Mouse (Mus musculus): Measurements from ENCODE around the gene Casp8. TPM values are rescaled to one million over a fixed set of nuclear protein-coding genes. Genes with fewer than 3 reads are reported as not detected.
"Not testable (repeated sequence)": the region's sequence is repeated elsewhere in the genome, so short reads cannot be mapped to it uniquely, and the experiment has no call there.

Casp8 gene
- polyA plus RNA-seq, 1 experiment from 2014 or later, result 15.5 TPM

GRCm38 (mm10) chr1:58801558-58802285, 6.5 kb downstream of the Casp8 start:
- WGBS, result 91% methylated on average over 8 of the region's 8 CpGs
- no peak for ATAC-seq (replicated peaks; ENCODE audit: insufficient number of reproducible peaks, low FRiP score, low TSS enrichment, low read depth)
- no peaks in the 10 kb centered on the region for H3K4me1 ChIP-seq (ENCODE audit: control insufficient read depth, insufficient read depth, low read length)
- no peaks in the 10 kb centered on the region for H3K36me3 ChIP-seq (replicated peaks; ENCODE audit: control insufficient read depth, insufficient read depth, low read depth, low read length)
- no peaks in the 10 kb centered on the region for H3K27me3 ChIP-seq (ENCODE audit: control insufficient read depth, insufficient read depth, low read length)
- no peak overlapping the region for H3K27ac ChIP-seq (replicated peaks; ENCODE audit: low read depth, low read length)
- no peak for DNase-seq (ENCODE audit: low spot score)
- H3K4me3 ChIP-seq (ENCODE audit: low read depth, low read length), result no peak overlapping the region
- H3K9me3 ChIP-seq (replicated peaks; ENCODE audit: control insufficient read depth, low read length), result no peaks in the 10 kb centered on the region
- no peak overlapping the region for H3K4me2 ChIP-seq (ENCODE audit: low read depth, low read length)
- H3K9ac ChIP-seq (replicated peaks; ENCODE audit: low read length), result no peak overlapping the region

- H3K27ac ChIP-seq (replicated peaks; ENCODE audit: low read depth, low read length), result no peak overlapping the region
- ATAC-seq (replicated peaks; ENCODE audit: insufficient number of reproducible peaks, low FRiP score, low TSS enrichment, low read depth), result no peak
Observed at GRCm38 (mm10) chr1:58802322-58803273, 7.4 kb downstream of the Casp8 start.

GRCm38 (mm10) chr1:58803531-58803930, 8.4 kb downstream of the Casp8 start:
- H3K9ac ChIP-seq (replicated peaks; ENCODE audit: low read length), result no peak overlapping the region
- H3K27ac ChIP-seq (replicated peaks; ENCODE audit: low read depth, low read length), result no peak overlapping the region
- no peak overlapping the region for H3K4me3 ChIP-seq (ENCODE audit: low read depth, low read length)
- no peak for ATAC-seq (replicated peaks; ENCODE audit: insufficient number of reproducible peaks, low FRiP score, low TSS enrichment, low read depth)
- H3K27me3 ChIP-seq (ENCODE audit: control insufficient read depth, insufficient read depth, low read length), result no peaks in the 10 kb centered on the region
- no peaks in the 10 kb centered on the region for H3K4me1 ChIP-seq (ENCODE audit: control insufficient read depth, insufficient read depth, low read length)
- H3K9me3 ChIP-seq (replicated peaks; ENCODE audit: control insufficient read depth, low read length), result no peaks in the 10 kb centered on the region
- 89% methylated on average over 6 of the region's 6 CpGs for WGBS
- no peaks in the 10 kb centered on the region for H3K36me3 ChIP-seq (replicated peaks; ENCODE audit: control insufficient read depth, insufficient read depth, low read depth, low read length)
- DNase-seq (ENCODE audit: low spot score), result no peak
- H3K4me2 ChIP-seq (ENCODE audit: low read depth, low read length), result no peak overlapping the region

More at GRCm38 (mm10) chr1:58802322-58803273, 7.4 kb downstream of the Casp8 start:
- H3K27me3 ChIP-seq (ENCODE audit: control insufficient read depth, insufficient read depth, low read length), result no peaks in the 10 kb centered on the region
- H3K9me3 ChIP-seq (replicated peaks; ENCODE audit: control insufficient read depth, low read length), result no peaks in the 10 kb centered on the region
- no peak for DNase-seq (ENCODE audit: low spot score)
- H3K4me2 ChIP-seq (ENCODE audit: low read depth, low read length), result no peak overlapping the region
- no peak overlapping the region for H3K4me3 ChIP-seq (ENCODE audit: low read depth, low read length)
- H3K4me1 ChIP-seq (ENCODE audit: control insufficient read depth, insufficient read depth, low read length), result no peaks in the 10 kb centered on the region
- no peaks in the 10 kb centered on the region for H3K36me3 ChIP-seq (replicated peaks; ENCODE audit: control insufficient read depth, insufficient read depth, low read depth, low read length)
- WGBS, result 84% methylated on average over 18 of the region's 18 CpGs
- no peak overlapping the region for H3K9ac ChIP-seq (replicated peaks; ENCODE audit: low read length)

GRCm38 (mm10) chr1:58806651-58807050, 11.5 kb downstream of the Casp8 start:
- Histone ChIP-seq H3K4me3 (ENCODE audit: low read depth, low read length) (no peak overlapping the region), H3K4me2 (ENCODE audit: low read depth, low read length) (no peak overlapping the region), H3K9me3 (replicated peaks; ENCODE audit: control insufficient read depth, low read length) (no peaks in the 10 kb centered on the region), H3K36me3 (replicated peaks; ENCODE audit: control insufficient read depth, insufficient read depth, low read depth, low read length) (no peaks in the 10 kb centered on the region), H3K27me3 (ENCODE audit: control insufficient read depth, insufficient read depth, low read length) (no peaks in the 10 kb centered on the region), H3K4me1 (ENCODE audit: control insufficient read depth, insufficient read depth, low read length) (no peaks in the 10 kb centered on the region), H3K9ac (replicated peaks; ENCODE audit: low read length) (no peak overlapping the region), H3K27ac (replicated peaks; ENCODE audit: low read depth, low read length) (no peak overlapping the region)
- DNase-seq (ENCODE audit: low spot score), result no peak
- 78% methylated on average over 3 of the region's 3 CpGs for WGBS
- no peak for ATAC-seq (replicated peaks; ENCODE audit: insufficient number of reproducible peaks, low FRiP score, low TSS enrichment, low read depth)

GRCm38 (mm10) chr1:58826319-58826718, 31.1 kb downstream of the Casp8 start:
- Histone ChIP-seq H3K4me3 (ENCODE audit: low read depth, low read length) (no peak overlapping the region), H3K4me2 (ENCODE audit: low read depth, low read length) (no peak overlapping the region), H3K36me3 (replicated peaks; ENCODE audit: control insufficient read depth, insufficient read depth, low read depth, low read length) (no peaks in the 10 kb centered on the region), H3K27me3 (ENCODE audit: control insufficient read depth, insufficient read depth, low read length) (no peaks in the 10 kb centered on the region), H3K9me3 (replicated peaks; ENCODE audit: control insufficient read depth, low read length) (no peaks in the 10 kb centered on the region), H3K27ac (replicated peaks; ENCODE audit: low read depth, low read length) (no peak overlapping the region), H3K9ac (replicated peaks; ENCODE audit: low read length) (no peak overlapping the region), H3K4me1 (ENCODE audit: control insufficient read depth, insufficient read depth, low read length) (no peaks in the 10 kb centered on the region)
- ATAC-seq (replicated peaks; ENCODE audit: insufficient number of reproducible peaks, low FRiP score, low TSS enrichment, low read depth), result no peak
- no peak for DNase-seq (ENCODE audit: low spot score)
- 66% methylated on average over 3 of the region's 3 CpGs for WGBS

GRCm38 (mm10) chr1:58830741-58831140, 35.6 kb downstream of the Casp8 start:
- Histone ChIP-seq H3K4me3 (ENCODE audit: low read depth, low read length) (no peak overlapping the region), H3K9me3 (replicated peaks; ENCODE audit: control insufficient read depth, low read length) (no peaks in the 10 kb centered on the region), H3K4me2 (ENCODE audit: low read depth, low read length) (no peak overlapping the region), H3K9ac (replicated peaks; ENCODE audit: low read length) (no peak overlapping the region), H3K27ac (replicated peaks; ENCODE audit: low read depth, low read length) (no peak overlapping the region), H3K36me3 (replicated peaks; ENCODE audit: control insufficient read depth, insufficient read depth, low read depth, low read length) (no peaks in the 10 kb centered on the region), H3K4me1 (ENCODE audit: control insufficient read depth, insufficient read depth, low read length) (no peaks in the 10 kb centered on the region), H3K27me3 (ENCODE audit: control insufficient read depth, insufficient read depth, low read length) (no peaks in the 10 kb centered on the region)
- ATAC-seq (replicated peaks; ENCODE audit: insufficient number of reproducible peaks, low FRiP score, low TSS enrichment, low read depth) (no peak), DNase-seq (ENCODE audit: low spot score) (no peak)
- WGBS, result 91% methylated on average over 5 of the region's 5 CpGs

GRCm38 (mm10) chr1:58832198-58832597, 37.0 kb downstream of the Casp8 start:
- Histone ChIP-seq H3K9me3 (replicated peaks; ENCODE audit: control insufficient read depth, low read length) (no peaks in the 10 kb centered on the region), H3K9ac (replicated peaks; ENCODE audit: low read length) (no peak overlapping the region), H3K27me3 (ENCODE audit: control insufficient read depth, insufficient read depth, low read length) (no peaks in the 10 kb centered on the region), H3K4me2 (ENCODE audit: low read depth, low read length) (no peak overlapping the region), H3K4me1 (ENCODE audit: control insufficient read depth, insufficient read depth, low read length) (no peaks in the 10 kb centered on the region), H3K4me3 (ENCODE audit: low read depth, low read length) (no peak overlapping the region), H3K36me3 (replicated peaks; ENCODE audit: control insufficient read depth, insufficient read depth, low read depth, low read length) (no peaks in the 10 kb centered on the region), H3K27ac (replicated peaks; ENCODE audit: low read depth, low read length) (no peak overlapping the region)
- DNase-seq (ENCODE audit: low spot score), result no peak
- 88% methylated on average over 2 of the region's 2 CpGs for WGBS
- no peak for ATAC-seq (replicated peaks; ENCODE audit: insufficient number of reproducible peaks, low FRiP score, low TSS enrichment, low read depth)

- not testable (repeated sequence) for H3K27ac ChIP-seq (replicated peaks; ENCODE audit: low read depth, low read length); H3K27me3 ChIP-seq (ENCODE audit: control insufficient read depth, insufficient read depth, low read length); ATAC-seq (replicated peaks; ENCODE audit: insufficient number of reproducible peaks, low FRiP score, low TSS enrichment, low read depth); H3K9me3 ChIP-seq (replicated peaks; ENCODE audit: control insufficient read depth, low read length); DNase-seq (ENCODE audit: low spot score); H3K4me2 ChIP-seq (ENCODE audit: low read depth, low read length); H3K36me3 ChIP-seq (replicated peaks; ENCODE audit: control insufficient read depth, insufficient read depth, low read depth, low read length); H3K4me3 ChIP-seq (ENCODE audit: low read depth, low read length); H3K9ac ChIP-seq (replicated peaks; ENCODE audit: low read length); H3K4me1 ChIP-seq (ENCODE audit: control insufficient read depth, insufficient read depth, low read length)
- WGBS, result 84% methylated on average over 3 of the region's 3 CpGs
Observed at GRCm38 (mm10) chr1:58856811-58857210, 61.6 kb downstream of the Casp8 start.
